Mouse (Mus musculus): ENCODE data around the gene Grasp. TPM values are rescaled to one million over a fixed set of nuclear protein-coding genes. Genes with fewer than 3 reads are reported as not detected.

Grasp gene
- polyA plus RNA-seq, 1 experiment from 2014 or later = 1.1 TPM

- no peak overlapping the region for H3K9ac ChIP-seq (ENCODE audit: low read depth, low read length)
- H3K27ac ChIP-seq (ENCODE audit: low read depth, low read length) = no peak overlapping the region
- H3K4me3 ChIP-seq (ENCODE audit: low read length) = no peak overlapping the region
- H3K27me3 ChIP-seq (replicated peaks; ENCODE audit: control insufficient read depth, insufficient read depth, low read length) = no peaks in the 10 kb centered on the region; the same call in 1 of the 2 replicates
- H3K9me3 ChIP-seq (ENCODE audit: control insufficient read depth, low read length) = no peaks in the 10 kb centered on the region
- WGBS = 9% methylated on average over 3 of the region's 3 CpGs
- no peaks in the 10 kb centered on the region for H3K36me3 ChIP-seq (ENCODE audit: control insufficient read depth, insufficient read depth, low read length)
- peaks cover 12% of the 10 kb centered on the region for H3K4me1 ChIP-seq (ENCODE audit: control insufficient read depth, insufficient read depth, low read depth, low read length)
- ATAC-seq = no peak
- no peak overlapping the region for H3K4me2 ChIP-seq (ENCODE audit: low read length)
Measured at GRCm38 (mm10) chr15:101236878-101237277, 12.9 kb downstream of the Grasp start.

- WGBS = 3% methylated on average over 28 of the region's 28 CpGs
- H3K9ac ChIP-seq (ENCODE audit: low read depth, low read length) = peak overlapping the region; percentile 63
Measured at GRCm38 (mm10) chr15:101238885-101239511, 15.0 kb downstream of the Grasp start.

GRCm38 (mm10) chr15:101239821-101240220, 15.8 kb downstream of the Grasp start:
- Histone ChIP-seq H3K27ac (ENCODE audit: low read depth, low read length) (no peak overlapping the region), H3K4me3 (ENCODE audit: low read length) (no peak overlapping the region), H3K36me3 (ENCODE audit: control insufficient read depth, insufficient read depth, low read length) (no peaks in the 10 kb centered on the region), H3K9me3 (ENCODE audit: control insufficient read depth, low read length) (no peaks in the 10 kb centered on the region), H3K27me3 (replicated peaks; ENCODE audit: control insufficient read depth, insufficient read depth, low read length) (no peaks in the 10 kb centered on the region; the same call in 1 of the 2 replicates), H3K4me2 (ENCODE audit: low read length) (no peak overlapping the region), H3K9ac (ENCODE audit: low read depth, low read length) (no peak overlapping the region), H3K4me1 (ENCODE audit: control insufficient read depth, insufficient read depth, low read depth, low read length) (peaks cover 12% of the 10 kb centered on the region)
- no peak for ATAC-seq
- WGBS = 63% methylated on average over 8 of the region's 8 CpGs

More at GRCm38 (mm10) chr15:101238885-101239511, 15.0 kb downstream of the Grasp start:
- Histone ChIP-seq H3K27ac (ENCODE audit: low read depth, low read length) (no peak overlapping the region), H3K4me1 (ENCODE audit: control insufficient read depth, insufficient read depth, low read depth, low read length) (peaks cover 12% of the 10 kb centered on the region), H3K36me3 (ENCODE audit: control insufficient read depth, insufficient read depth, low read length) (no peaks in the 10 kb centered on the region), H3K4me2 (ENCODE audit: low read length) (peak overlapping the region; percentile 65), H3K4me3 (ENCODE audit: low read length) (peak overlapping the region; percentile 33), H3K9me3 (ENCODE audit: control insufficient read depth, low read length) (no peaks in the 10 kb centered on the region), H3K27me3 (replicated peaks; ENCODE audit: control insufficient read depth, insufficient read depth, low read length) (no peaks in the 10 kb centered on the region; the same call in 1 of the 2 replicates)
- ATAC-seq = peak; percentile 48

- 12% methylated on average over 10 of the region's 10 CpGs for WGBS
- Histone ChIP-seq H3K4me3 (ENCODE audit: low read length) (peak overlapping the region; percentile 25), H3K4me2 (ENCODE audit: low read length) (peak overlapping the region; percentile 60), H3K4me1 (ENCODE audit: control insufficient read depth, insufficient read depth, low read depth, low read length) (peaks cover 12% of the 10 kb centered on the region), H3K36me3 (ENCODE audit: control insufficient read depth, insufficient read depth, low read length) (no peaks in the 10 kb centered on the region), H3K27ac (ENCODE audit: low read depth, low read length) (no peak overlapping the region), H3K9me3 (ENCODE audit: control insufficient read depth, low read length) (no peaks in the 10 kb centered on the region), H3K27me3 (replicated peaks; ENCODE audit: control insufficient read depth, insufficient read depth, low read length) (no peaks in the 10 kb centered on the region; the same call in 1 of the 2 replicates), H3K9ac (ENCODE audit: low read depth, low read length) (peak overlapping the region; percentile 57)
- ATAC-seq = peak; percentile 63
Measured at GRCm38 (mm10) chr15:101240799-101241204, 16.8 kb downstream of the Grasp start.

- no peak for ATAC-seq
- H3K4me2 ChIP-seq (ENCODE audit: low read length) = peak overlapping the region; percentile 60
- no peaks in the 10 kb centered on the region for H3K36me3 ChIP-seq (ENCODE audit: control insufficient read depth, insufficient read depth, low read length)
- H3K4me1 ChIP-seq (ENCODE audit: control insufficient read depth, insufficient read depth, low read depth, low read length) = peaks cover 12% of the 10 kb centered on the region
- H3K9me3 ChIP-seq (ENCODE audit: control insufficient read depth, low read length) = no peaks in the 10 kb centered on the region
- H3K27ac ChIP-seq (ENCODE audit: low read depth, low read length) = no peak overlapping the region
- 66% methylated on average over 9 of the region's 9 CpGs for WGBS
- peak overlapping the region; percentile 57 for H3K9ac ChIP-seq (ENCODE audit: low read depth, low read length)
- H3K27me3 ChIP-seq (replicated peaks; ENCODE audit: control insufficient read depth, insufficient read depth, low read length) = no peaks in the 10 kb centered on the region; the same call in 1 of the 2 replicates
- no peak overlapping the region; the same call in 1 of the 2 replicates for H3K4me3 ChIP-seq (ENCODE audit: low read length)
Measured at GRCm38 (mm10) chr15:101241236-101241635, 17.2 kb downstream of the Grasp start.

- Histone ChIP-seq H3K4me2 (ENCODE audit: low read length) (no peak overlapping the region), H3K4me1 (ENCODE audit: control insufficient read depth, insufficient read depth, low read depth, low read length) (peaks cover 13% of the 10 kb centered on the region), H3K36me3 (ENCODE audit: control insufficient read depth, insufficient read depth, low read length) (no peaks in the 10 kb centered on the region), H3K4me3 (ENCODE audit: low read length) (no peak overlapping the region), H3K27me3 (replicated peaks; ENCODE audit: control insufficient read depth, insufficient read depth, low read length) (no peaks in the 10 kb centered on the region; the same call in 1 of the 2 replicates), H3K9me3 (ENCODE audit: control insufficient read depth, low read length) (no peaks in the 10 kb centered on the region), H3K27ac (ENCODE audit: low read depth, low read length) (no peak overlapping the region), H3K9ac (ENCODE audit: low read depth, low read length) (no peak overlapping the region)
- ATAC-seq = no peak
- 83% methylated on average over 9 of the region's 9 CpGs for WGBS
Measured at GRCm38 (mm10) chr15:101241853-101242252, 17.9 kb downstream of the Grasp start.

GRCm38 (mm10) chr15:101242645-101243044, 18.7 kb downstream of the Grasp start:
- Histone ChIP-seq H3K4me1 (ENCODE audit: control insufficient read depth, insufficient read depth, low read depth, low read length) (peaks cover 17% of the 10 kb centered on the region), H3K27me3 (replicated peaks; ENCODE audit: control insufficient read depth, insufficient read depth, low read length) (no peaks in the 10 kb centered on the region; the same call in 1 of the 2 replicates), H3K9me3 (ENCODE audit: control insufficient read depth, low read length) (no peaks in the 10 kb centered on the region), H3K27ac (ENCODE audit: low read depth, low read length) (no peak overlapping the region), H3K4me2 (ENCODE audit: low read length) (no peak overlapping the region), H3K36me3 (ENCODE audit: control insufficient read depth, insufficient read depth, low read length) (no peaks in the 10 kb centered on the region), H3K4me3 (ENCODE audit: low read length) (no peak overlapping the region), H3K9ac (ENCODE audit: low read depth, low read length) (no peak overlapping the region)
- WGBS = 25% methylated on average over 8 of the region's 8 CpGs
- ATAC-seq = no peak

GRCm38 (mm10) chr15:101244012-101244411, 20.0 kb downstream of the Grasp start:
- Histone ChIP-seq H3K9me3 (ENCODE audit: control insufficient read depth, low read length) (no peaks in the 10 kb centered on the region), H3K4me1 (ENCODE audit: control insufficient read depth, insufficient read depth, low read depth, low read length) (peaks cover 13% of the 10 kb centered on the region), H3K27ac (ENCODE audit: low read depth, low read length) (no peak overlapping the region), H3K4me3 (ENCODE audit: low read length) (no peak overlapping the region), H3K36me3 (ENCODE audit: control insufficient read depth, insufficient read depth, low read length) (no peaks in the 10 kb centered on the region), H3K4me2 (ENCODE audit: low read length) (no peak overlapping the region), H3K27me3 (replicated peaks; ENCODE audit: control insufficient read depth, insufficient read depth, low read length) (no peaks in the 10 kb centered on the region; the same call in 1 of the 2 replicates), H3K9ac (ENCODE audit: low read depth, low read length) (no peak overlapping the region)
- ATAC-seq = no peak
- 67% methylated on average over 3 of the region's 3 CpGs for WGBS

GRCm38 (mm10) chr15:101246231-101247154, 22.5 kb downstream of the Grasp start:
- peak overlapping the region; percentile 60 for H3K4me3 ChIP-seq (ENCODE audit: low read length)
- peak overlapping the region; percentile 86 for H3K27ac ChIP-seq (ENCODE audit: low read depth, low read length)
- no peaks in the 10 kb centered on the region for H3K36me3 ChIP-seq (ENCODE audit: control insufficient read depth, insufficient read depth, low read length)
- peak; percentile 99 for ATAC-seq
- no peaks in the 10 kb centered on the region for H3K9me3 ChIP-seq (ENCODE audit: control insufficient read depth, low read length)
- H3K27me3 ChIP-seq (replicated peaks; ENCODE audit: control insufficient read depth, insufficient read depth, low read length) = no peaks in the 10 kb centered on the region; the same call in 1 of the 2 replicates
- H3K4me2 ChIP-seq (ENCODE audit: low read length) = peak overlapping the region; percentile 76
- 2% methylated on average over 55 of the region's 56 CpGs for WGBS
- peak overlapping the region; percentile 76 for H3K9ac ChIP-seq (ENCODE audit: low read depth, low read length)
- peaks cover 5% of the 10 kb centered on the region for H3K4me1 ChIP-seq (ENCODE audit: control insufficient read depth, insufficient read depth, low read depth, low read length)

Data from hindbrain, embryonic 16.5 days (tissue).